Mouse (Mus musculus): ENCODE measurements around the gene Fgf10.

DNA sequence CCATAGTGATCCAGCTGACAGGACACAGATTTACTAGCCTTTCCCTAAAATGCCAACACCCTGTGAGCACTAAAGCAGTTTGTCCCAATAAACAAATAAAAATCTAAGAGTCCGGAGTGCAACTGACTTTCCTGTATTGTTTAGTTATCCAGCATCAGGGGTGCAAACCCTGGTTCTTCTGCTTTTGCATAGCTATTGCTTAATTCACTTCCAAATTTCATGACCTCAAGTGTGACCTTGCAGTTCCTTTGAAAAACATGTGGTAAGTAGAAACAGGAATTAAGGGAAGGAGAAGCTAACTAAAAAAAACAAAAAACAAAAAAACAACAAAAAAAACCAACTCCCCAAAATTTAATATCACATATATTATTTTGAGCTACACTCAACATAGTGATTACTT is 105.6 kb downstream of the Fgf10 start:
- TF ChIP-seq CTCF (IDR thresholded peaks at IDR 0.05; ENCODE audit: extremely low read depth, insufficient read length, insufficient replicate concordance, low read depth, low read length) (no peak), POLR2A (IDR thresholded peaks at IDR 0.05; ENCODE audit: low read depth, low read length) (no peak)

Measured in small intestine, adult 2 months (tissue).